Mouse (Mus musculus): ENCODE results near the gene 4930486L24Rik. TPM values are rescaled to one million over a fixed set of nuclear protein-coding genes. Genes with fewer than 3 reads are reported as not detected.
"Not testable (repeated sequence)": the region's sequence is repeated elsewhere in the genome, so short reads cannot be mapped to it uniquely, and the experiment has no call there.

4930486L24Rik gene
- polyA plus RNA-seq (2017; shearing (Covaris generic)), result 1 to 10 TPM in 1 of 2 experiments, not detected in 1; 1.7 TPM

- ATAC-seq, result no peak
Measured at GRCm38 (mm10) chr13:60864281-60864680, at the start of gene 4930486L24Rik. 4930486L24Rik (minus strand) TSS chr13:60864475.

- ATAC-seq, result not testable (repeated sequence)
Measured at GRCm38 (mm10) chr13:60904780-60905179, 40.5 kb upstream of the 4930486L24Rik start, which contains the start of gene Tpbpb. Tpbpb (minus strand) TSS chr13:60904880.

GRCm38 (mm10) chr13:60897328-60897727, 33.1 kb upstream of the 4930486L24Rik start, which contains the start of gene Ctla2b:
Ctla2b (minus strand) TSS chr13:60897447.
- peak; percentile 99 for ATAC-seq

- ATAC-seq, result not testable (repeated sequence)
Measured at GRCm38 (mm10) chr13:60896794-60897193, 32.5 kb upstream of the 4930486L24Rik start, which contains the start of gene Gm49392. Gm49392 (minus strand) TSS chr13:60896894.

- ATAC-seq, result no peak
Measured at GRCm38 (mm10) chr13:60895406-60896160, 31.3 kb upstream of the 4930486L24Rik start.

- ATAC-seq, result no peak
Measured at GRCm38 (mm10) chr13:60892301-60892700, 28.0 kb upstream of the 4930486L24Rik start.

GRCm38 (mm10) chr13:60848241-60849120, 15.8 kb downstream of the 4930486L24Rik start:
- peak; percentile 98 for ATAC-seq

- ATAC-seq, result no peak
Measured at GRCm38 (mm10) chr13:60843153-60843552, 21.1 kb downstream of the 4930486L24Rik start.

- no peak for ATAC-seq
Measured at GRCm38 (mm10) chr13:60842703-60843102, 21.6 kb downstream of the 4930486L24Rik start.

- peak; percentile 76 for ATAC-seq
Measured at GRCm38 (mm10) chr13:60839353-60839902, 24.8 kb downstream of the 4930486L24Rik start.

GRCm38 (mm10) chr13:60826052-60826451, 38.2 kb downstream of the 4930486L24Rik start:
- peak; percentile 84 for ATAC-seq

- ATAC-seq, result no peak
Measured at GRCm38 (mm10) chr13:60820486-60821175, 43.6 kb downstream of the 4930486L24Rik start.

GRCm38 (mm10) chr13:60819469-60819868, 44.8 kb downstream of the 4930486L24Rik start:
- no peak for ATAC-seq

GRCm38 (mm10) chr13:60813722-60814121, 50.6 kb downstream of the 4930486L24Rik start:
- no peak for ATAC-seq

- no peak for ATAC-seq
Measured at GRCm38 (mm10) chr13:60812768-60813167, 51.5 kb downstream of the 4930486L24Rik start.

- no peak for ATAC-seq
Measured at GRCm38 (mm10) chr13:60809690-60810089, 54.6 kb downstream of the 4930486L24Rik start.

- no peak for ATAC-seq
Measured at GRCm38 (mm10) chr13:60802749-60803148, 61.5 kb downstream of the 4930486L24Rik start, which contains the start of gene Ctsll3. Ctsll3 (minus strand) TSS chr13:60802849.

Other genes starting within 250 kb of the 4930486L24Rik start
- gene BC051665, start 78.1 kb downstream of the 4930486L24Rik start, polyA plus RNA-seq (2017; shearing (Covaris generic)), result not detected
- not detected for gene Ctsll3, start 61.6 kb downstream of the 4930486L24Rik start, polyA plus RNA-seq (2017; shearing (Covaris generic))
- 1 to 10 TPM in 1 of 2 experiments, not detected in 1; 1.1 TPM for gene Gm49392, start 32.4 kb upstream of the 4930486L24Rik start, polyA plus RNA-seq (2017; shearing (Covaris generic))
- 10 to 100 TPM in 1 of 2 experiments, 1 to 10 TPM in 1; 6.0 to 10.1 TPM for gene Ctla2b, start 33.0 kb upstream of the 4930486L24Rik start, polyA plus RNA-seq (2017; shearing (Covaris generic))
- not detected for gene Tpbpb, start 40.4 kb upstream of the 4930486L24Rik start, polyA plus RNA-seq (2017; shearing (Covaris generic))
- gene Gm49393, start 71.1 kb upstream of the 4930486L24Rik start, polyA plus RNA-seq (2017; shearing (Covaris generic)), result not detected
- 1 to 10 TPM in 1 of 2 experiments, under 1 TPM in 1; 0.99 to 2.0 TPM for gene Gm49391, start 72.1 kb upstream of the 4930486L24Rik start, polyA plus RNA-seq (2017; shearing (Covaris generic))
- gene Ctla2a, start 72.2 kb upstream of the 4930486L24Rik start, polyA plus RNA-seq (2017; shearing (Covaris generic)), result 10 to 100 TPM; 52.2 to 59.2 TPM
- gene Tpbpa, start 77.5 kb upstream of the 4930486L24Rik start, polyA plus RNA-seq (2017; shearing (Covaris generic)), result not detected
- gene Ctsj, start 141.5 kb upstream of the 4930486L24Rik start, polyA plus RNA-seq (2017; shearing (Covaris generic)), result not detected
- gene Ctsq, start 176.2 kb upstream of the 4930486L24Rik start, polyA plus RNA-seq (2017; shearing (Covaris generic)), result not detected